Mouse (Mus musculus) MN1 (cell line): ENCODE data around the gene C2cd2.

ENCODE experiments used
- DNase-seq: peaks from one replicate; pipeline ENCODE4 v3.0.0-alpha.2; 2016; ENCODE audit warnings: low spot score

The C2cd2 gene

GRCm38 (mm10) chr16:97808881-97809280, 153.5 kb downstream of the C2cd2 start:
- DNase-seq, result no peak

GRCm38 (mm10) chr16:97805646-97806045, 156.8 kb downstream of the C2cd2 start:
- no peak for DNase-seq
